Mouse (Mus musculus) layer of hippocampus, adult 9-10 months (tissue): Measurements from ENCODE around the gene Timm29.
"Not testable (repeated sequence)": the region's sequence is repeated elsewhere in the genome, so short reads cannot be mapped to it uniquely, and the experiment has no call there.

Source experiments
- DNase-seq: peaks from one replicate; pipeline ENCODE4 v3.0.0; 2022; ENCODE audit warnings: low spot score

The Timm29 gene

DNA sequence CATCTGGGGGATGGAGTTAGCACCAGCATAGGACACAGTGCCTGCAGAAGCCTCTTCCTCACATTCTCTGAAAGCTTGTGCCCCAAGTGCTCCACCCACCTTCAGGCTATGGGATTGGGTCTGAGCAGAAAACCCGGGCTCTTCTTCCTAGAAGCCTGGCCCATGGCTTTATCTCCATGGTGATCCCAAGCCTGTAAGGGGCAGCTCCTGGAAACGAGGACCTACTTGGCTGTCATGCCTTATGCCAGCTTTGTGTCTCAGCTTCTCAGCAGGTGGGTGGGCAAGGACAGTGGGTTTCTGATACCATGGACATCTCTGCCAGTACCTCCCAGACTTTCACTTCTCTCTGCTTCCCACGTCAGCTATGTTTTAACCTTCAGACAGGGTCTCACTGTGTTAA is 14.3 kb upstream of the Timm29 start:
- no peak for DNase-seq

DNA sequence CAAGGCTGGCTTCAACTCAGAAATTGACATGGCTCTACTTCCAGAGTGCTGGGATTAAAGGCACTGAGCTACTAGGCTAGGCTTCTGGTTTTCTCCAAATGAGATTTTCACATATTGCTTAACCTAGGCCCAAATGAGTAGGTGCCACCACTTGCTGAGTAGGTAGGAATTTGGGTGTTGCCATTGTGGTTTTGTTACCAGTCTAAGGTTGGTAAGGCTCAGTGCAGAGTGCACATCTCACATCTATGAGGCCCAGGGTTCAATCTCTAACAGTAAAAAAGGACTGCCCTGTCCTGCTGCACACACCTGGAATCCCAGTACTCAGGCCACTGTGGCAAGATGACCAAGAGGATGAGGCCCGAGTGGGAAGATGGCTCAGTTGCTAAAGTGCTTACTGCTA is 7.1 kb upstream of the Timm29 start:
- DNase-seq, result no peak

DNA sequence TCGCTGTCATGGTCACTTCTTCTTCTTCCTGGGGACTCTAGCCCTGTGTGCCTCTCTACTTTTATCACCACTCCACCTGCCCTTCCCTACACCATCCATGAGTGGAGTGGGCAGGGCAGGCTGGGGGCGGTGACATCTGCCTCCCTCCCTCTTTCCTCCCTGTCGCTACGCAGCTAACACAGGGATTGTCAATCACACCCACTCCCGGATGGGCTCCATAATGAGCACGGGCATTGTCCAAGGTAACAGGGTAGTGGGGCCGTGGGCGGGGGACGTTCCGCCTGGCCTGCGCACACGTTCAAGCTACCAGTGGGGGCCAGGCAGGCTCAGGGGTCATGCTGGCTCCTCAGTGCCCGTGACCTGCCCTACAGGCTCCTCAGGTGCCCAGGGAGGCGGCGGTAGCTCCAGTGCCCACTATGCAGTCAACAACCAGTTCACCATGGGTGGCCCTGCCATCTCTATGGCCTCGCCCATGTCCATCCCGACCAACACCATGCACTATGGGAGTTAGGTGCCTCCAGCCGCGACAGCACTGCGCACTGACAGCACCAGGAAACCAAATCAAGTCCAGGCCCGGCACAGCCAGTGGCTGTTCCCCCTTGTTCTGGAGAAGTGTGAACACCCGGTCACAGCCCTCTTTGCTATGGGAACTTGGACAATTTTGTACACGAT is 4.7 kb upstream of the Timm29 start:
- no peak for DNase-seq

DNA sequence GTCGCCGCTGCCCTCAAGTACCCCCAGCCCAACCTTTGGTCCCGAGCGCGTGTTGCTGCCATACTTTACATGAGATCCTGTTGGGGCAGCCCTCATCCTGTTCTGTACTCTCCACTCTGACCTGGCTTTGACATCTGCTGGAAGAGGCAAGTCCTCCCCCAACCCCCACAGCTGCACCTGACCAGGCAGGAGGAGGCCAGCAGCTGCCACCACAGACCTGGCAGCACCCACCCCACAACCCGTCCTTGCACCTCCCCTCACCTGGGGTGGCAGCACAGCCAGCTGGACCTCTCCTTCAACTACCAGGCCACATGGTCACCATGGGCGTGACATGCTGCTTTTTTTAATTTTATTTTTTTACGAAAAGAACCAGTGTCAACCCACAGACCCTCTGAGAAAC is 4.2 kb upstream of the Timm29 start:
- DNase-seq, result no peak

DNA sequence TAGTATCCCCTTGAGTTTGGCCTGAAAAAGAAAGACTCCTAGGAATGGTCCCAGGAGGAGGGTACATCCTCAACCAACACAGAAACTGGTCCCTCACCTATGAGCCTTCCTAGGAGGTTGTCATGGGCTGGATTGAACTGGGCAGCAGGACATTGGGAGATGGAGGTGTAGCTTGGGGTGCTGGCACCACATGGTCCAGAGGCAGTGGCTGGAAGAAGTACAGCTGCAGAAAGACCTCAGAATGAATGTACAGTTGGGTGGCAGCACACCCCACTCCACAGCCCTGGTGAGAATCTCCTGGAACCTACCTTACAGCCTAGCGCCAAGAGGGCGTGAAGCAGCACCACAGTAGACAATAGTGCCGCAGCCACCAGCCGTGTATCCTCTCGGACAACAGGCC is 3.0 kb upstream of the Timm29 start:
- no peak for DNase-seq

DNA sequence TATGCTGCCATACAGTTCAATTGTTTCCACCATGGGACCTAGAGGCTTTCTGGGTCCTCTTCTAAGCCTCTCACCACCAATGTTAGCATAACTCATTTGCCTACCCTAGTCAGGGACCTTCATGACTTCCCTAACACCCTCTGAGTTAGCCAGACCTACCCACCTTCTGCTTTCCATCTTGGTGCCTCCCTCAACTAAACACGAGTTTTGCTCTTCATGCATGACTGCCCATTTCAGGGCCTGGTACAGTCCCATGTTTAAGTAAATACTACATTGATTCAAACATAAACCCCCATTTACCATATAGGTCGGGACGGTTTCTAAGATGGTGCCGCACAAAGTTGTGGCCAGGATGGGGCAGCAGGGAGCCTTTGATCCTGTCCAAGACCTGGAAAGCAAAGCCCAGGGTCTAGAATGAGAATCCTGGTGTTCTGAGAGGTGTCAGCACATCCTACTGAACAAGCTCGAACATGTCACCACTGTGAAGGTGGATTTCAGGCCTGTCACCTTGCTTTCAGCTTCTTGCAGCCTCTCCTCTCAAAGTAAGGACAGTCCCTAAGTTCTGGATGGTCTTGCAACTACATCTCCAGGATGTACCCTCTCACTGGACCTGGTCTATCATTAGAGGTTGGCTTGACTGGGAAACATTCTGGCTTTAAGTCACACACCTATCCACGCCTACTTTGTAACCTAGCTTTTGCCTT is 1.2 kb upstream of the Timm29 start:
- DNase-seq, result no peak

DNA sequence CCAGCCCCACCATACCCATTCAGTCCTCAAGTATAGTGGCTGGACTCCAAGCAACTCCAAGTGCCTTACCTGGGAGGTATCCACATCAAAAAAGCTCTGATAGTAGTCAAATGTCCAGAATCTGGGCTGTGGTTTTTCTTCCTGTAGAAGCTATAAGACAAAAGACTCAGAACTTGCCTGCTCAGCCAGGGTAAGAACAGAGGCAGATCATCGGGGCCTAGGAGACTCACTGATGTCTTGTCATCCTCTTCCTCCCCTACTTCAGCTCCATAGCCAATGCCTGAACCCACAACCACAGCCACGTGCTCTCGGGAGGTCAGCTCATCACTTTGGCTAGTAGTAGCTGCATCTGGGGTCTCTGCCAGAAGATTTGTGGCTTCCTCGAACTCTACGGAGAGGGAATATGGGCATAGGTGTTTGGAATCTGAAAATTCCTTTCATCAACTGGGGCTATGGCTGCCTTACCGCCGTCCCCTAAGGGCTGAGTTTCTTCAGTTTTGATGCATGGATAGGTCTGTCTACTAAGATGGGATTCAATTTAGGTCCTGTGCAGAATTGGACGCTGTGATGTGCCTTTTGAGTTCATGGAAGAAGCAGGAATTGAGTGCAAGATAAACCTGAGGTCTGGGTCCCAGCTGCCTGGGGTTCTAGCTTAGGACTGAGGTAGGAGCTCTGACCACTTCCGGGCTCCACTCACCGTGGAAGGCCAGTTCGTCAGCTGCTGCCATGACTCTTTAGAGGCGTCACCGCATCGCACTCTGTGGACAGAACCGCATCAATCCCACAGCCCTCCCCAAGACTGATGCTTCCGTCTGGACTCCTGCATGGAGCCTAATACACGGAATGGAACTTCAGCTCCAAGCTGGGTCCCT is 455 bp upstream of the Timm29 start:
- DNase-seq, result no peak

DNA sequence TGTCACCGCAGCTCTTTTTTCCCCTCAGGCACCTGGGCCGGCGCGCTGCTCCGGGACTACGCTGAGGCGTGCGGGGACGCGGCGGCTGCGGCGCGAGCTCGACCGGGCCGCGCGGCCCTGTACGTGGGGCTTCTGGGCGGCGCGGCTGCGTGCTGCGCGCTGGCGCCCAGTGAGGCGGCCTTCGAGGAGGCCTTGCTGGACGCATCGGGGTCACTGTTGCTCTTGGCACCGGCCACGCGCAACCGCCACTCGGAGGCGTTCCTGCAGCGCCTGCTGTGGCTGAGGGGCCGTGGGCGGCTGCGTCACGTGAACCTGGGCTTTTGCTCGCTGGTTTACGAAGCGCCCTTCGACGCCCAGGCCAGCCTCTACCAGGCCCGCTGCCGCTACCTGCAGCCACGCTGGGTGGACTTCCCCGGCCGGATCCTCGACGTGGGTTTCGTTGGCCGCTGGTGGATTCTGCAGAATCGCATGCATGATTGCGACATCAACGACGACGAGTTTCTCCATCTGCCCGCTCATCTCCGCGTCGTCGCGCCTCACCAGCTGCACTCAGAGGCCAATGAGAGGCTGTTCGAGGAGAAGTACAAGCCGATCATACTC is 700 bp downstream of the Timm29 start:
- DNase-seq, result no peak

DNA sequence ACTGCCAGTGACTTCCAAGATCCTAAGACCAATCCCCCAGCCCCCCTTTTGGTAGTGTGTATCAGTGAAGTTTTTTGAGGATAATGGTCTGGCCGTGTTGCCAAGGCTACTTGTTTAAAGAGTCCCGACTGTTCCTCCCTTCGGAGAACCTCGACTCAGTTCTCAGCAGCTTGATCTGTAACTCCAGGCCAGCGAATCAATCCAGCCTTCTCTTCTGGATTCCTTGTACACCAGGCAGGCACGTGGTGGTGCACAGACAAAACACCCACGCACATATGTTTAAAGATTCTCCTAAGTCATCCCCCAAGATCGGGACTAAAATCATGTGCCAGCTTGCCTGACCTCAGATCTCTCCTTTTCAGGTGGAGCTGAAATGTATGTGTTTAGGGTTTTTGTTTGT is 1.8 kb downstream of the Timm29 start:
- not testable (repeated sequence) for DNase-seq

DNA sequence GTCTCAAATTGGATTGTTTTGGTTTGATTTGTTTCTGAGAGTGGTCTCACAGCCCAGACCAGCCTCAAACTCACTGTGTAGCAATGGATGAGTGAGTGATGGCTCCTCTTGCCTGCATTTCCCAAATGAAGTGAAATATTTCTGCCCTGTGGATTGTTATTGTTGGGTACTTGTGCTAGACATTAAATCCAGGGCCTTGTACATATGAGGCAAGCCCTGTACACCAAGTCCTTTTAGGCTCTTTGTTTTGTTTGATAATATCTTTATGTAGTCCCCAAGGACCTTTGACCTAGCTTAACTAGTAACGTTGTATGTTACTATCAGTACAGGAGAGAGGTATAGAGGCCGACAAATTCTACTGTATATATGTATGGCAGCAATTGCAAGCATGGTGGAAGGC is 2.3 kb downstream of the Timm29 start:
- DNase-seq, result no peak

DNA sequence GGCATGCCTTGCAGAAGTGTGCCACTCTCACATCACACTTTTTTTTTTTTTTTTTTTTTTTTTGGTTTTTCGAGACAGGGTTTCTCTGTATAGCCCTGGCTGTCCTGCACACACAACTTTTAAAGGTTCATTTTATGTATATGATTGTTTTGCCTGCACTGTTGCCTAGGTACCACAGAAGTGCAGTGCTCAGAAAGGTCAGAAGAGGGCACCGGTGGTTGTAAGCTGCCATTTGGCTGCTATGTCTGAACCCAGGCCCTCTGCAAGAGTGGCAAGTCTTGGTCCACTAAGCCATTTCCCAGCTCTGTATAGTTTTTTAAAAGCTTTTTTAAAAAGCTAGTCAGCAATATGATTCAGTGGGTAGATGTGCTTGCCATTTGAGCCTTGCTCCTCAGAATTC is 5.7 kb downstream of the Timm29 start:
- DNase-seq, result no peak

DNA sequence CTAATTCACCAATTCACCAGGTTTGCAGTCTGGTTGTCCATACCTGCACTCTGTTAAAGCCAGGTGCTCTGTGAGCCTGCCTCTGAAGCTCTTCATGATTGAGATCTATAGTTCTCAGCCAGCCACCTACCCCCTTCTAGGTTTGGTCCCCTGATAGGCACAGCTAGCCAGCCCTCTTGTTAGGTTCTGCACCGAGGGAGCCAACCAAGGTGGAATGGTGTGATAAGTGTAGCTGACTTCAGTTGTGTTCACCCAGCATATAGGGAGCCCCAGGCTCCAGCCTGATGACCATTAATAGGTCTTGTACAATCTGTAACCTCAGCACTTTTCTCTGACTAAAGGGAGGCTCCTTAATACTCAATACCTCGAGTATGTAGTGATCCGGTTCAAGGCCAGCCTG is 7.7 kb downstream of the Timm29 start:
- no peak for DNase-seq

DNA sequence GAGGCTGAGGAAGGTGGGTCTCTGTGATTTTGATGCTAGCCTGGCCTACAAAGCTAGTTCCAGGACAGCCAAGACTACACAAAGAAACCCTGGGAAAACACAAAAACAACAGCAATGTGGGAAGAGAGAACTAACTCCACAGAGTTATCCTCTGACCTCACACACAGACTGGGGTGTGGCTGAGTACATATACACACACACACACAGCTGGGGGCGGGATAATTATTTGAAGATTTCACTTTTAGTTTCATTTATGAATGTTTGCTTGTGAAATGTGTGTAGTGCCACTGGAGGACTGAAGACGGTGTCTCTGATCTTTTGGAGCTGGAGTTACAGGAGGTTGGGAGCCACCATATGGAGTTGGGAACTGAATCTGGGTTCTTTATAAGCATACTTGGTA is 8.6 kb downstream of the Timm29 start:
- DNase-seq, result no peak

DNA sequence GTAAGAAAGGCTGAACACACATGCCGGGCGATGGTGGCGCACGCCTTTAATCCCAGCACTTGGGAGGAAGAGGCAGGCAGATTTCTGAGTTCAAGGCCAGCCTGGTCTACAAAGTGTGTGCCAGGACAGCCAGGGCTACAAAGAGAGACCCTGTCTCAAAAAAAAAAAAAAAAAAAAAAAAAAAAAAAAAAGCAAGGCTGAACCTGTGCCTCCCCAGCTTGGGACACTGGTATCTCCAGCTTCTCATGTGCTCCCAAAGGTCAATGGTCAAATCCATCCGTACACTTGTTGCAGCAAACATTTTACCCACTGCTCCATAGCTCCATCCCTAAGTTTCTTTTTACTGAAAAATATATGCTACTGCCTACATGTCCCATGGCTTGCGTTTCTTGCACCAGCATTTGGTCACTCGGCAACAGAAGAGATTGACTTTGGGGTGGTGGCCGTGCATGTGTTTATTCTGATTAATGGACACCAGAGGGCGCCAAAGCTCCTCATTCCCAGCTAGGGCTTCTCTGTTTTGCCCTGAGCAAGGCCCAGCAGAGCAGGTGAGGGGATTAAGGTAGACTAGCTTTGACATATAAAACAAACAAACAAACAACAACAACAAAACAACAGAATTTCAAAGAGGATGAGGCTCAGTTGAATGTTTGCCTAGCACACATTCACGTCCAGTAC is 9.3 kb downstream of the Timm29 start:
- peak; percentile 41 for DNase-seq

DNA sequence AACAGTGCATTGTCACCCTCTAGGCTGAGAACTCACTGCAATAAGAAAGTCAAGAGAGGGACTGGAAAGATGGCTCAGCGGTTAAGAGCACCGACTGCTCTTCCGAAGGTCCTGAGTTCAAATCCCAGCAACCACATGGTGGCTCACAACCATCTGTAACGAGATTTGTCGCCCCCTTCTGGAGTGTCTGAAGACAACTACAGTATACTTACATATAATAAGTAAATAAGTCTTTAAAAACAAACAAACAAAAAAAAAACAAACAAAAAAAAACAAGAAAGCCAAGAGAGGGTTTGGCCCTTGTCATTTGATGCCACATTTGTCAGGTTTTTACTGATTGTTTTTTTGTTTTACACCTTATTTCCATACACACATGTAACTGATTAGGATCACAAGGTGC is 11.6 kb downstream of the Timm29 start:
- DNase-seq, result no peak

DNA sequence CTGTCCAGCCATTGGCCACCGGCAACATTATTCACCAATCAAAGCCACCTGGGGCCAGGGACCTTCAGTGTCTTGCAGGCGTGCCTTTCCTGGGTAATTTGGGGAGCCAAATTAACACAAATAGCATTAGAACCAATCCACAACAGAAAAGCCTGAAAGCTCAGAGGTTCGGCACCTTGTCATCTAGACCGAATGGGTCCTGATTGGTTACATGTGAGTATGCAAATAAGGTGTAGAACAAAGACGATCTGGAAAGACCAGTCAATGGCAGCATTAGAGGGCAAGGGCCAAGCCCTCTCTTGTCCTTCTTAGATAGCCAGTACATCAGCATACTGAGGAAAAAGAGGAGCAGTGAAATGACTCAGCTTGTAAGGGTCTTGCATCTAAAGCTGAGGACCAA is 13.3 kb downstream of the Timm29 start:
- no peak for DNase-seq

DNA sequence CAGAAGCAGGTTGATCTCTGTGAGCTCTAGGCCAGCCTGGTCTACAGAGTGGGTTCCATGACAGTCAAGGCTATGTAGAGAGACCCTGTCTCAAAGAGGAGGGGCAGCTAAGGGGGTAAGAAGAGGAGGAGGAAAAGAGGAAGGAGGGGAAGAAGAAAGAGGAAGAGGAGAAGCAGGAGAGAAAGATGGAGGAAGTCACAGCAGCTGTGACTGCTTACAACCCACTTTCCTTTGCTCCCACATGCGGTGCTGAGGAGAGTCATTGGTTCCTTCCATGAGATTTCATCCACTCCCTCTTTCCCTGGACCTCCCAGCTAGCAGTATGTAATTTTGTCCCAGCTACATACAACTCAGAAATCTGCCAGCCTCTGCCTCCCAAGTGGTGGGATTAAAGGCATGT is 14.1 kb downstream of the Timm29 start:
- DNase-seq, result no peak

DNA sequence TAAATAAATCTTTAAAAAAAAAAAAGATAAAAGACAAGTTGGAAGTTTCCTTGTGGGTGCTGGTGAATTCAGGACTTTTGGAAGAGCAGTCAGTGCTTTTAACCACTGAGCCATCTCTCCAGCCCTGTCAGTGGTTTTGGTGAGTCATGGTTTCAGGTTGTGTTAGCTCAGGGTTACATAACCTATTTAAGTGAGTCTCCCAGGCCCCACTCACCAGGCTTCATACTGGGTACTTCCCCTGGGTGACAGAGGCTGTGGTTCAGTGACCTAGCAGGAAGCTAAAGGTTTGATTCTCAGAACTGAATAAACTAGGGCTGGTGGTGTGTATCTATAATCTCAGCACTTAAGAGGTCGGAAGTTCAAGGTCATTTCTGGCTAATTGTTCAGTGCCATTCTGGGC is 17.3 kb downstream of the Timm29 start:
- no peak for DNase-seq

DNA sequence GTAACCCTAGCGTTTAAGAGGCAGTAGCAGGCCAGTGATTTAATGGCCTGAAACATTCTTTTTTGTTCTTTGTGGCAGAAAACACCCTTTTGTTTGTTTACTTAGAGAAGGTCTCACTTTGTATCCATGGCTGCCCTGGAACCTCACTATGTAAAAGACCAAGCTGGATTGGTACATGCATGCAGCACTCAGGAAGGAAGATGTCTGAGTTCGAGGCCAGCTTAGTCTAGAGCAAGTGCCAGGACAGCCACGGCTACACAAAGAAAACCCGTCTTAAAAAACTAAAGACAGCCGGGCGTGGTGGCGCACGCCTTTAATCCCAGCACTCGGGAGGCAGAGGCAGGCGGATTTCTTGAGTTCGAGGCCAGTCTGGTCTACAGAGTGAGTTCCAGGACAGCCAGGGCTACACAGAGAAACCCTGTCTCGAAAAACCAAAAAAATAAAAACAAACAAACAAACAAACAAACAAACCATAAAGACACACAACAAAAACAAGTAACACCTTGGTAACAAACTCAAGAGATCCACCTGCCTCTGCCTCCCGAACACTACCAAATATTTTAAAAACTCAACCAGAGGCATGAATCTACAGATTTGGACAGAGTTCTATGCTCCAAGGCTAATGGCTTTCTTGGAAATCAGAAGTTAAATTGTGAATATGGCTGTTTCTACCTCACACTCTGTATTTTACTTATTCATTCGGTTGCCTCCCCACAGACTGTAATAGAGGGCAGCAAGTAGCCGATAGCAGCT is 22.5 kb downstream of the Timm29 start:
- no peak for DNase-seq

DNA sequence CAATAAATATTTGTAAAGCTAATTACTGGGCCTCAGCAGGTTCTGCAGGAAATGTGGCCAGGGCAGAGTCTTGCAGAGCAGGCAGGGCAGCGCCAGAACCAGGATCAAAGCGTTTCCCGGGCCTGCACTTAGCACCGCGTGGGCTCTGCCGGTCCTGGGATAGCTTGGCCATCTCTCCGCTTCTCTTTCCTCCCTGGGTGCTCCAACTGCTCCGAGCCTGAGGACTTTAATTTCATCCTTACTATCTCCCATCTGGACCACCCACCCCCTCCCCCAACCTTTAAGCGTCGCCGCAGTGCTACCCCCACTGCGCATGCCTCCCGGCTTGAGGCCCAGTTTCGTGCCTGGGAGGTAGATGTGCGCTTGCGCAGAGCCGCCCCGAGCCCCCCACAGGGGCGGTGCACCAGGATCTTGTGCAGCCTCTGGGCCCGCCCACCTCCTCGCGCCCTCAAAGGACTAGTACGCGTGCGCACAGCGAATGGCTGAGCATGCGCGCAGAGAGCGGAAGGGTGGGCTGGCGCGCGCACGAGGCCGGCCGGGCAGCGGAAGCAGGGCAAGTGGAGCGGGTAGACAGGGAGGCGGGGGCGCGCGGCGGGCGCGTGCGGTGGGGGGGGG is 23.2 kb downstream of the Timm29 start, which contains the start of gene Smarca4:
TSS of gene Smarca4 (plus strand) at position 553 of the 615 bp plus-strand sequence.
- DNase-seq, result peak; percentile 95
